Mouse (Mus musculus) kidney, postnatal 14 days (tissue): ENCODE measurements at regions not wholly inside any gene's neighbourhood (a gene's known extent, or its start where the extent isn't known, plus 50 kb on each side); places are given as distances from the start of the nearest gene placed in this dataset.

Experiments
- DNase-seq: peaks from one replicate; pipeline ENCODE4 v3.0.0; 2022; ENCODE audit warnings: mixed read lengths

DNA sequence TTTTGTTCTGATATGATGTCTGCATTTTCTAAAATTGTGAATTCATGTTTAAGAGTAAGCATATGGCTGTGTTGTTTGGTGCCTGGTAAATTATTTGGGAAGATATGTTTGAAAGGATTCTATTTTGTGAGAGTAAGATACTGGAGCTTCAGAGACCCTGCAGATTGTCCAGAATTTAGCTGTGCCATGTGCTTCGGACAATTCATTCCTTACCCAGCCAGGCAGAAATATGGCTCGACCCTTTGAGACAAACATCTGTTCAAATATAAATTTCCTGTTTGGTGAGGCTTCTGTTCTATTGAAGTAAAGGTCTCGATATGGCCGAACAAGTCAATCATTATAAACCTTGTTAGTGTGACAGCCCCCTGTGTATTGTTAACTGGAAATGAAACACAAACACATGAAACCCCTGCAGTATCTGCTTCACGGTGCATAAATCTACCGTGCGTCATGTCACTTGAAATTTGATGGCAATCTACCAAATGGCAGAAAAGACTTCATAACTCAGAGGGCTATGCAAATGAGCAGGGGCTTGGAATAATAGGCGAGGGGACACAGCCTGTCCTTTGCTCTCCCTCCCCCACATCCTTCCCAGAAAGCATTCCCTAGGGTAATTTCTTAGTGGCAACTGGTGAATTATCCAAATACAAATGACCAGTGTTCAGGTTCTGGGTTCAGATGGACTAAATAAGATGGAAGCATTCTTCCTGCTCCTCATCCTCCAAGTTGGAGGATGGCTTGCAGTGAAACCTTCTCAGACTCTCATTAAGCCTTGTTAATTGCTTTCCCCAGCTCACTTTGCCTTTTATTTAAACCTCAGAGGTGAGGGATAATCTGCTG is 61.8 kb downstream of the Adcyap1 start:
- DNase-seq, result no peak

DNA sequence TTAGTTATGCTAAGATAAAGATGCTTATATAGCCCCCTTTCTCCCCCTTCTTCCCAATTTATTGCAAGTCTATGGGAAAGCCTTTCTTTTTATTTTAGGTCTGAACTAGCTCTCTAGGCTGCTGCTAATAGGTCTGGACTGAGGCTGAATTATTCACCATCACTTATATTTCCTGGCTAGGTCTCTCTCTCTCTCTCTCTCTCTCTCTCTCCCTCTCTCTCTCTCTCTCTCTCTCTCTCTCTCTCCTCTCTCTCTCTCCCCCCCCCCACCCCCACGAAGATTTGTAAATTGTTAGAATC is 62.3 kb downstream of the Adcyap1 start:
- DNase-seq, result no peak

- DNase-seq, result no peak
Observed at GRCm38 (mm10) chr17:93306121-93306520, 107.3 kb downstream of the Adcyap1 start.

DNA sequence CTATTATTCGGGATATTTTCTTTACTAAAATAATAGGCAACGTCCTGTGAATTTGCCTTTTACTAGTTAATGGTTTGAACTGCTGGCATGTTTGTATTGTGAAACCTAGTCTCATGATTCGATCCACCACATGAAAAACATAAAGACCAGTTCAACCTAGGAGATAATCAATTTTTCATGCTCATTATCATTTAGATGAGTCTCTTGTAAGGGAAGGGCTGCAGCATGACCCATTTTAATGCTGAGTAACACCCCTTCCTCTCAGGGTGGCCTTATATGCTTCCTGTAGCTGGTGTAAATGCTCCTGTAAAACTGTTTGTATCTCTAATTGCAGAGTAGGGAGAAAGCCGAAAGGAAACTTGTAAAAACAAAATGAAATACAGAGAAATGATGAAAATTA is 113.3 kb downstream of the Adcyap1 start:
- DNase-seq, result no peak

DNA sequence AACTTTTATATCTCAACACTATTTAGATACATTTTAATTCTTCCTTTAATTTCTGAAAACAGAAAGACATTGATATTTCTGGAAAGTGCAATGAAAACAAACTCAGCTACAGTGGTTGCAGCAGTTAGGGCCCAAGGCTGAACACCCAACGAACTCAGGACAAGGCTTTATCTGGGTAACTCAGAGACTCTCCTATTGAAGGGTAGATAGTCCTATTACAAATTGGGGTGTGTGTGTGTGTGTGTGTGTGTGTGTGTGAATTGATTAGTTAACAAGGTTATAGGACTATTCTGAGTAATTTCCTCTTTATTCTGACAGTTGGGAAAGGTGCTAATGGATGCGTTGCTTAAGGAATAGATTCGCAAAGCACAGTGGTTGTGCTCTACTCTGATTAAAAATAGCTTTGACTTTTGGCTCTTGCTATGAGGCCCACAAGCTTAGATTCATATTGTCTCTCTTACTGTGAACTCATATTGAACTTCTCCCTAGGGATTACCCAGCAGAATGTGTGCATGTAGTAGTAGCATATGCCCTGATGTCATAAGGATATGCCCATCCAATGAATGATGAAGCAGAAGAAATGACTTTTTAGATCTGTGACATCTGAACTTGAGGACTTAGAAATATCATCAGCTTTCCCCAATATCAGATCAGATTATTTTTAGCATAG is 114.0 kb downstream of the Adcyap1 start:
- no peak for DNase-seq

- no peak for DNase-seq
Observed at GRCm38 (mm10) chr17:93313310-93313688, 114.5 kb downstream of the Adcyap1 start.

DNA sequence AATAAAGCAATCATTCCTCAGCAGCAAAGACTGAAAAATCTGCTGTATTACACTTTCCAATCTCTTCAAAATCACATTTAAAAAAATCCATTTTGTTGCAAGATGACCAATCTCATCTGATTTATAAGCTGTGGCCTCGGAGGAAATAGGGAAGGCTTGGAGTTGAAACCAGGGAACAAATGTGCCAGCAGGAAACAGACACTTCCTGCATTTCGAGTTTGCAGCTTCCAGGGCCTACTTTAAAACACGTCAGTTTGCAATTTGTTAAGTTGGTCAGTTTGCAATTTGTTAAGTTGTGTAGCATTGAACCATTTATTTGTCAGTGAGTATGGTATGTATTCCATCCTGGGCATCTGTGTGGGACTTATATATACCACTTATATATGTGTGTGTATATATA is 115.3 kb downstream of the Adcyap1 start:
- DNase-seq, result peak; percentile 1

DNA sequence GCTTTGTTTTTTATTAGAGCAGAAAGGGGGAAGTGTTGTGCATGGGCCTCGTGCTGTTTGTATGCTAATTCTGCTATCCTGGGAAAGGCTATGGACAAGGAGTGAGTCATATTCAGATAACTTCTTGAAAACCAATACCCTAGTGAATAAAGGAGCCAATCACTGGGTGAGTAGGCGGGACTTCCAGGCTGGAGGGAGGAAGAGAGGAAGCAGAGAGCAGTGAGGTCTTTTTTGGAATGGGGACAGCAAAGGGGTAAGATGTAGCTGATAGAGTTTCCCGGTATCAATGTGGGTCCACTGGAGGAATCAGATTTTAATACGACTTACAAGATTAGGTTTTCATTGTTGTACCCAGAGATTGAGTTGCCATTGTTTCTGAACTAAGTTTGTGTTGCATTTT is 122.7 kb downstream of the Adcyap1 start:
- DNase-seq, result no peak

- DNase-seq, result no peak
Observed at GRCm38 (mm10) chr17:93337576-93337975, 138.8 kb downstream of the Adcyap1 start.

- DNase-seq, result no peak
Observed at GRCm38 (mm10) chr17:93355238-93355637, 156.4 kb downstream of the Adcyap1 start.

- DNase-seq, result no peak
Observed at GRCm38 (mm10) chr17:93362926-93363325, 164.1 kb downstream of the Adcyap1 start.

- no peak for DNase-seq
Observed at GRCm38 (mm10) chr17:93377453-93378091, 178.8 kb downstream of the Adcyap1 start.

GRCm38 (mm10) chr17:93379789-93380398 is 181.1 kb downstream of the Adcyap1 start:
- DNase-seq, result no peak

DNA sequence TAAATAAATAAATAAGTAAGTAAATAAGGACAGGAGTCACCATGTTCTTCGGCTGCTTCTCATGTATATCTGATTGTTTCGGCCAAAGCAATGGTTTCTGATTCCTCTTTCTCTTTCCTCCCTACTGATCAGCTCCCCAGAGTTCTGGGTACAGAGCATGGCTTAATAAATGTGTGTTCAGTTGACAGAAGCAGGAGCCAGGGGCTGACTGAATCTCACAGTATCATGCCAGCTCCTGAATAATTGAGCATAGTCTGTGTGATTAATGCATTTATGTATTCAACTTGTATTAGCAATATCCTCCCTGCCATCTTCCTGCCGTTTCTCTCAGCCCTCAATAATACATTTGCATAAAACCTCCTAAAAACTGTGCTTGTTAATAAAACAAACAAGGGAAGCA is 191.4 kb downstream of the Adcyap1 start:
- DNase-seq, result no peak

DNA sequence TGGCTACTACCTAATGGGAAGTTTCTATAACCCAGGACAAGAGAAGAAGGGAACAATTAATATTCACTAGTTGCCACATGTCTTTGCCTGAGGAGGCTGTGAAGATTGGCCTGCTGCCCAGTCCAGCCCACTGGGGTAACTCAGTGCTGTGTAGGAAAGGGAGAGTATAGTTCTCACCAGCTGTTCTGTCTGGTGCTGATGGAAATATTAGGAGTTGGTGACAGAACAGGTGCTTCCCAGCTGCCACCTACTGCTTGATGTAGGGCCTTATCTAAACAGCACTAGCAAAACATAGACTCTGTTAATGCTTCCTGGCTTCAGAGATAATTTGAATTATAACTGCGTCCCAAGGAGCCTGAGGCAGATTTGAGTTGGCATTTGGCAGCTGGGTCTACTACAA is 210.5 kb downstream of the Adcyap1 start:
- no peak for DNase-seq
